Mouse (Mus musculus) gastrocnemius, postnatal 25 days (tissue): ENCODE data around the gene Asb8. TPM values are rescaled to one million over a fixed set of nuclear protein-coding genes. Genes with fewer than 3 reads are reported as not detected.

Source experiments
- DNase-seq: peaks from one replicate; pipeline ENCODE4 v3.0.0; 2022
- total RNA-seq, 2 experiments: library from RNA; stranded (reverse); gene quantifications; 1 replicate in 1 of 2; 2 replicates in 1 of 2; pipeline ENCODE4 v1.2.3; 2021

Asb8 gene
- total RNA-seq, 2 experiments from 2014 or later, result 102 to 145 TPM

DNA sequence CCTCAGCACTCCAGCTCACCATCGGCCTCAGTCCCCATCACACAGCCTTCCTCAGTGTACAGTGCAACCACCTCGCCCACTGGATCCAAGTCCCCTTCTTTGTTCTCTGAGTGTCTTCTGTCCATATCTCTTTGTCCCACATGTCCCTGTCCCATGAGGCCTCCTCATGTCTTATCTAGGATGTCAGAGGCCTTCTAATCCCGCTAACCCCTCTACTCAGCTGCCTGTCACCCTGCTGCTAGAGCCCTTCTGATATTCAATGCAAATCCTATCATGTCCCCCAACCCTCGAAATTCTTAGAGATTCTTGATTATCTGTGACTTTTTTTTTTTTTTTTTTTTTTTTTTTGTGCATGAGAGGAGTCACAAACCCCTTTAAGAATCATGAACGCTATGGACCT is 49.1 kb downstream of the Asb8 start:
- DNase-seq, result no peak

DNA sequence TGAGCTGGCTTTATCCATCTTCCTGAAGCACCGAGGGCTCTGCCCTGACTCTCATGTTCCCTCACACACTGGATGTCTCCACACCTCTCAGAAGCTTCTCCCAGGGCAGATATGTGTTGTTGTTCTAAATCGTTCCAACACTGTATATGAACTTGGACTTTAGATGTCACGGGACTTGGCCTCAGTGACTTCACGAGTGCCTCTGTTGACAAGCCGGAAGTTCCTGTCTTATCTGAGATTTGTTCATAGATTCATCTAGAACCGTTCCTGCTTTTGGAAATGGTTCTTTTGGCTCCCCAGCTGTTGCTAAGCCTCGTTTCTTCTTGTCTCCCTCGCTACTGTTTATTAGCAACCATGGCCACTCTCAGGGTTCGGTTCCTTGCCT is 49.7 kb downstream of the Asb8 start:
- no peak for DNase-seq

DNA sequence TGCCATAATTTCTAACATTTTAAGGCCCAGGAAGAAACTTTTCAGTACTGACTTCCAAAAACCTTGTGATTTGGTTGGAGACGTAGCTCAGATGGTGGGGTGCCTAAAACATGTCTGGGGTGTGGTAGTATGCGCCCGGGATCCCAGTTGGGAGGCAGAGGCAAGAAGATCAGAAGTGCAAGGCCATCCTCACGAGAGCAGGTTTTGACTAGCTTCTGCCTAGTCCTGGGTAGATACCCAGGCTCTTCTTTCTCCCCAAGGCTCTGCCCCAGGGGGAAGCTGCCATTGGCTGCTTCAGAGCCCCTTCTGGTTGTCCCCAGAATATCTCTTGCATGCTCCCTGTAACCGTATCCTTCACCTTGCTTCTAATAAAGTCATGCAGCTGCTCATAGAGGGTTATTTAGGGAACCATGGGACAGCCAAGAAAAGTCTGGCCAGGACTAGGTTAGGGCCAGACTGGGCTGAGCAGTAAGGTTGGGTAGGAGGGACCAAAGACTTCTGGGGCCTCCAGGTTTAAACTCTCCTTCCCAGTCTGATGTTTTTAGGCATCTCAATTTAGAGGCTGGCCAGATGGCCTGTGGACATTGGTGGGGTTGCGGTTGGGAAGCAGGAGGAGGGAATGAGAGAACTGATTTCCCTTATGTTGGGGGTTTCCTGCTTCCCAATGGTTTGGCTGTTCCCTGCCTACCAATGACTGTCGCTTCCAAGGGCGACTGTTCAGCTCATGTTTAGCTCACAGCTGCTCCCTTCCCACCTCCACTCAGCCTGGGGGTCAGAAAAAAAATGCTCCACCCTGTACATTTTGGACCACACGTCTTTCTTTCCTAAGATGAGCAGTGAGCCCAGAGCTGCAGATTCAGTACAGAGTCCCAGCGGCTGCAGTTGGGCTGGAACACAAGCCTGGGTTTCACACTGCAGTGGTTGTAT is 50.3 kb downstream of the Asb8 start:
- DNase-seq, result peak; percentile 78

DNA sequence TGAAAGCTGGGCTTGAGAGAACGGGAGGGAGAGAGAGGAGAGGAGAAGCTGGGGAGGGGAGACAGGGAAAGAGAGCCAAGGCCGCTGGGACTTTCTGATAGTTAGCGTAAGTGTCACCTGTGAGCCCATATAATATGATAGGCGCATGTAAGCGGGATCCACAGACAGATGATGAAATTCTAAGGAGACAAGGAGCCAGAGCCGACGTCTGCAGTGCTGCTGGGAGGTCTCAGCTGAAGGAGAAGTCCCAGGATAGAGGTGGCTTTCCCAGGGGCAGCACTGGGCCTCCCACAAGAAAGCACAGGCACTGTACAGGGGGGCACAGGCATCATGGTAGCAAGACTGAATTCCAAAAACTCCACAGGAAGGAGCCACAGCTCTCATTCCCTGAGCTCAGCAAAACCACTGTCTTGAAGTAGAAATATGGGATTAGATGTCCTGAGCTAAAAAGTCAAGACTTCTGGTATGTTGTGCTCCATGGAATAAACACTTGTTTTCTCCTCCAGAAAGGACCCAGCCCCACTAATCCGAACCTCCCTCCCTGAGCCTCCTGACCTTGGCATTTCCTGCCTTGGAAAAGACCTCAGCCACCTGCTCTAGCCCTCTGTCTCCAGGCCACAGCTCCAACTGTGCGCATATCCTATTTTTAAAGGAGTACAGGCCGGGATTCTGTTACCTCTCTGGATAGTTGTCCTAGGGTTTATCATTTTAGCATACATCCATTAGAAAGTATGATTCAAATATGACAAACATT is 51.1 kb downstream of the Asb8 start:
- peak; percentile 46 for DNase-seq

DNA sequence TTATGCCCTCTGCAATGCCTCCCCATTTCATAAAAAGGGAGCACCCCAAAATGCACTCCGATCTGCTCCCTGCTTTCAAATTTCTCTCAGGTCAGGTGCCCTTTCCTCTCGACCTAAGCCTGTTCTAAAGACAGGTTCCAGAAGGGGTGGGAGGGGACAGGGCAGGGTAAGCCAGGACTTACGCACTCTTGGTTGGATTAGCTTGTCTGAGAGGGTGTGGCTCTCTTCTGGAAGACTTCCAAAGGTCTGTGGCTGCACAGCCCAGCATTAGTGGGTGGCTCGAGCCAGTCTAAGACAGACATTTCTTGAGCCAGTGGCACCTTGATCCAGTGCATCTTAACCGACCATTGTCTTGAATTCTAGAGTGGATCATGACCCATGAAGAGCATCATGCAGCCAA is 53.6 kb downstream of the Asb8 start:
- DNase-seq, result peak; percentile 74

DNA sequence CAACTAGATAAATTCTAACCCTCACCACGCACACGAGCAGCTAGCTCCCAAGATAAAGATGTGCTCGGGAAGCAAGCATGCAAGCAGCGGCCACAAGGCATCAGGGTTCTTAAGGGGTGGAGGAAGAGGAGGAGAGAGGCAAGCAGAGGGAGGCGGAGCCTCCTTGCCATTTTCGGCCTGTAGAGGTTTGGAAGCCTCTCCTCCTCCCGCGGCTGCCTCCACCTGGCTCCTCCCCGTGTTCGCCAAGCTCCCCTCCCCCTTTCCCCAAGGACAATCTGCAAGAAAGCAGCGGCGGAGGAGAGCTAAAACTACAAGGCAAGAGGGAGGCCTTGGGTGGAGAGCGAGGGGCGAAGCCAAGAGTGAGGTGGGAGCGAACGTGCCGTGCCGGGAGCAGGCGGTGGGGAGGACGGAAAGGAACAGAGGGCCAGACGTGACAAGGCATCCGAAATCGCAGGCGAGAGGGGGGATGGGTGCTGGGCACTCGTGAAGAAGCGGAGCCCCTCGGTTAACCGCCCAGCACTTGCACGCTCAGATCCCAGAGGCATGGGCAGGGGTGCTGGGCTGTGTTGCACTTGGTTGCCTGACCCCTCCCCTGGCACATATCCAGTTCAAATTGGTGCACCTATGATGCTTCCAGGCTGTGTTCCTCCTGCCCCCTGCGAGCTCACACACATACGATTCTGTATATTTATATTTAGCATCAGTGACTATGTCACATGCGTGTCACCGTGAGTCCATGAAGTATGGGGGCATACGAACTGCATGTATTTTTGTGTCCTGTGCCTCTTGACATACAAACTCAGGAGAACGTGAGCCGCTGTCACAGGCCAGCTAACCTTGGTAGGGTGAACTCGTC is 56.9 kb downstream of the Asb8 start:
- peak; percentile 90 for DNase-seq

DNA sequence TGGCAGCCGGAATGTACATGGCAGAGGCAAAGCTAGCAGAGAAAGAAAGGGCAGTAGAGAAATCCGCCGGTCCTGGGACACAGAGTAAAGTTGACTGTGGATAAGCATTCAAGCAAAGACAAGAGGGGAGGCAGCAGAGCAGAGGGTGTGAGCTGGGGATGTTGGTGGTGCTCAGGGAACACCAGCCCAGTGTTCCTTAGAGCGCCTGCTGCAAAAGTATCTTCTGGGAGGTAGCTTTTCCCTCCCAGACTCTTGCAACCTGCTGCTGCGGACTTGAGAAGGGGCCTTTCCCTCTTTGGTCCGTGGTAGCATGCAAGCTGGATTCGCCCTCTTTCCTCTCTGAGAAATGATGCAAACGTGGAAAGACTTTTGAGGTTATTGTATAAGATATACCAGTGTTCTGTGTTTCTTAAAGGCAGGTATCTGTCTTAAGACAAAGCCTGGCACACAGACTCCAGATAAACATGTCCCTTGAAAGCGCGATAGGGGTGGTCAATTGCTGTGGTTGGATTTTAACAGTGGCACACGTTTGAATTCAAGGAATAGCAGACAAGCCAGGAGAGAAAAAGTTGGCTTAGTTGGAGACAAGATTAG is 57.6 kb downstream of the Asb8 start:
- DNase-seq, result no peak

DNA sequence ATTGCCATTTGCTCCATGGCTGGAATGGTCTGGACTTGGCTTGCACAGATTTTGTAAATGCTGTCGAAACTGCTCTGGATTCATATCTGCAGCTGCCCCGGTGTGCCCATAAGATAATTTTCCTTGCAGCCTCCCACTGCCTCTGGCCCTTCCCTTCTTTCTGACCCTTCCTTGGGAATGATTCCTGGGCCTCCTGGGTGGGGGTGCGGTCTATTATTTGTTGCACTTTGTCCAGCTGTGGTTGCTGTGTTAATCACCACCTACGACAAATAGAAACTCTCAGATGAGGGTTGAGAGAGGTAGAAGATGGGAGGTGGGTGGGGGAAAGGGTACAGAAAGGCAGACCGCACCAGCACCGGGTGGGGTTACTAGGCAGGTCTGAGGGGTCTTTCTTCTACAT is 58.2 kb downstream of the Asb8 start:
- no peak for DNase-seq

DNA sequence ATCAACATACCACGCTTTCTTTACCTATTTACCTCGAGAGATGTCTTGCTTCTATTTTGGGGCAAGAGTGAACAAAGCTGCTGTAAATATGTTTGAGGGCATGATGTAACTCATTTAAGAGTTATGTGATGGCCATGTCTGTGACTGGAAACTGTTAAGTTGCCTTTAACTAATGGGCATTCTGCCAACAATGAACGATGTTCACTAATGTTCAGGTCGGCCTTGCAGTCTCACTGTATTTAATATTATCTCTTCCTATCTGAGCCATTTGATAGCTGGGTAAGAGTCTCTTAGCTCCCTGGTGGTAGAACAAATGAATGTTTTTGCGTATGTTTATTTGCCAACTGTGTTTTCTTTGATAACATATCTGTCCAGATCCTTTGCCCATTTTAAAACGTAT is 58.9 kb downstream of the Asb8 start:
- DNase-seq, result no peak

DNA sequence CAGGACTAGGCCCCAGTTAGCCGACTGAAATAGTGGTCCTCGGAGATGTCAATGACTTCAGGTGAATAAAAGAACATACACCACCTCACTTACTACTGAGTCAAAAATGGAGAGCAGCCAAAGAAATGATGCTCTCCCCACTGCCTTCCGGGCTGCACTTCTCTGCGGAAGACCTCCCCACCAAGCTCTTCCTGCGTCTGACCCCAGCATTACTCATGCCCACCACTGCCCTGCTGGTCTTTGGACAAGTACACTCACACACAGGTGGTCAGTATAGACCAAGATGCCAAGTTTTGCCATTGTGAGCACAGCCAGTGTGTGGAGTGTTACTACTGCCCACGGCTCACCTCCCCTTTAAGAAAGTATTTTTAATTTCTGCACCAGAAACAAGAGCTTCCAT is 63.0 kb downstream of the Asb8 start:
- no peak for DNase-seq

DNA sequence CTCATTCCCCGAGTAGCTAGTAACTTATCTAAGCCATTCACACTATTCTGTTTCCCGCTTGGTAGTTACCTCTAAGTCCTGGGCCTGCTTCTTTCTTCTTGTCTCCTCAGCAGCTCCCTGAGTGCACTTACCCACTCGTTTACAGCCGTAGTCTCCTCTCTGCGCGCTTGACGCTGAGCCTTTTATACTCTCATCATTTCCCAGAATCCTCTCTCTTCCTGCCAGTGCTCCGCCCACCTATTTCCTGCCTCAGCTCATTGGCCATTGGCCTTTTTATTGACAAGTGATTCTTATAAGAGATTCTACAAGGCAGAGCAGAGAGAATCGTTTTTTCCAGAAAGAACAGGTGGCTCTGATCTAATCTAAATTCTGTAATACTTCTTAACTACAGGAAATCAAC is 66.9 kb downstream of the Asb8 start:
- no peak for DNase-seq

DNA sequence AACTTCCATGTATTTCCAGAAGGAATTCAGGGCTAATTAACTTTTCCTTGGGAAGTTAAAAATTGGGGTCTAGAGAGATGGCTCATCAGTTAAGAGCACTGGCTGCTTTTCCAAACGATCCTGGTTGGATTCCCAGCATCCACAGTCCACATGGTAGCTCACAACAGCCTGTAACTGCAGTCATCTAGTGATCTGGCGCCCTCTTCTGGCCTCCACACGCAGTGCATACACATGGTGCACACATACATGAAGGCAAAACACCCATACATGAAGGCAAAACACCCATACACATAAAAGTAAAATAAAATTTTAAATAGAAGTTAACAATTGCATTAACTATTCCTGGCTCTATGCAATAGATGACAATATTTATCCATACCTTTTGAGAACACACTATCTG is 68.5 kb downstream of the Asb8 start:
- no peak for DNase-seq

DNA sequence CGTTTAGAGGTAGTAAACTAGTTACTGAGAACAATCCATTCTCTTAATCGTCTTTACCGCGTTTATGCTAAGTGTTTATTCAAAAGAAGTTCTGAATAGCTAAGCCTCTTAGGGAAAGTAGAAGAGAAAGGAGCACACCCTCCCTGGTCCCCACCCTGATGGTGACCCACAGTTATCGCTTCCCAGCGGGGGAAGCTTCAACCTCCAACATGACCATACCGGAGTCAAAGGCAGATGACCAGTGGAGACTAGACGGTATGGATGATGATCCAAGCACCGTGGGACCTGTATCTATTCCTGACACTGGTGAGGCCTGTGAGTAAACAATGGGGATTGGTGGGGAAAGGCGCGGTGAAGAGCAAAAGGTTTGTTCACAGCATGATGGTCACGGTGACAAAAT is 70.5 kb downstream of the Asb8 start:
- DNase-seq, result no peak

DNA sequence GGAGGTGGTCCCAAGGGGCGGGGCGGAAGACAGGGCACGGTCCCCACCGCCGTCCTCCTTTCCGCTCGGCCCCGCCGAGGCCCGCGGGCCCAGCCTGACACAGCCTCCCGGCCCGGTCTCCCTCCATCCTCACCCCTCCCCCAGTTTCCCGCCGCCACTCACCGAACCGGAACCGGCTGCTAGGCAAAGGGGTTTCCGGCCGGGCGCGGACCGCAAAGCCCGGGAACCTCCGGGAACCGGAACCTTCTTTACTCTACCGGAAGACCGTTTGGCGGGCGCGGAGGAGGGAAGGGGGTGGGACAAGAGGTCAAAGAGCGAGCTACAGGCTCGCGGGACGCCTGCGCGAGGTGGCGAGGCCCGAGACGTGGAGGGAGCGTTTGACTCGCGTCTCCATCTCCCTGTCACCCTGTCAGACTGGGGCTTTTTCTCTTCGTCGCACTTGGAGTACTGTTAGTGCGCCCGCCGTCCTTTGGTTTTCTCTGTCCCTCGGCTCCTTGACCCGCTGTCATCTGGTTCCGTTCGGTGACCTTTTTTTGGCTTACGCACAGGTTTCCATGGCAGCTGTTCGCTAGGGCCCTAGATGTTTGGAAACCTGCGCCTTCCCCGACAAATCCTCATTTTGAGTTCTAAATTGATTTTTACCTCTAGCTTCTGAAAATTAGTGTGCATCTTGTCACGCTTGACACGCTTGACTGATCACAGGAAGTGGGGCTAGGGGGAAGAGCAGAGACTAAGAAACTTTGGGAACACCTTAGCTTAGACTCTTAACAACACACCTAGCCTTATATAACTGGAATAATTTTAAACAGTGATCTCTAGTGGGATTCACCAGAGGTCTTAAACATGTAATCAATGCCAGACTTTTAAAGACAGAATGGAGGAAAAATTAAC is 72.1 kb downstream of the Asb8 start, which contains the start of gene Senp1:
Gene Senp1 (minus strand): TSS at position 624 of the 891 bp plus-strand sequence.
- peak; percentile 90 for DNase-seq

DNA sequence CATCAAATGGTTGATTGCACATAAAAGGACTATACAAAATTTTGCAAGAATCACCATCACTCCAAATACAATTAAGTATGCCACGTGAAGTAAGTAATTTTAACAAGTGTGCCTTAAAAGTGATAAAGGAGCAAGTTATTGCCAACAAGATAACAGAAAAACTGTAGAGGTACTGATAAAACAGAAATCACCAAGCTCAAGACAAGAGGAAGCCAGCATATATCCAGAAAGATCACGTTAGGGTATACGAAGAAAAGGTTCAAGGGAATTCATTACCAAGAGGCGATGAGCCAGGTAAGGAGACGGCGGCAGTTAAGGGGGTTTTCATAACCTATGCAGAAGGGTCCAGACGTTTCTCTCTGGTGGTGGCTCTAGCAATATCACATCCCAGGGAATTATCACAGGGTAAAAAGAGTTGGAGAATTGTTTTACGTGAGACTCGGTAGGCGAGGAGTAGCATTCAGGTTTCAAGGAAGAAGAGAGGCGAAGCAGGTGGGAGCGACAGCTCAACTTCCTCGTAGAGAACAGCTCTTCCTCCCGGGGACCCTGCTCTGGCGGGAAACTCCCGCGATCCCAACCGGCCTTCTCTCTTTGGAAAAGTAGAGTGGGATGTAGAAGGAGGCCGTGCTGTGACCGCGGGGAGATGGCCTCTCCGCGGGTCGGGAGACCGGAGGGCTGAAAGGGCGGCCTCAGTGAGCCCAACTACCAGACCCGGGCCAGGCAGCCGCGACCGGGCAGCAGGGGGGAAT is 72.9 kb downstream of the Asb8 start, which contains the start of gene Pfkm:
Gene Pfkm (plus strand): TSS at position 218 of the 749 bp plus-strand sequence.
- no peak for DNase-seq

DNA sequence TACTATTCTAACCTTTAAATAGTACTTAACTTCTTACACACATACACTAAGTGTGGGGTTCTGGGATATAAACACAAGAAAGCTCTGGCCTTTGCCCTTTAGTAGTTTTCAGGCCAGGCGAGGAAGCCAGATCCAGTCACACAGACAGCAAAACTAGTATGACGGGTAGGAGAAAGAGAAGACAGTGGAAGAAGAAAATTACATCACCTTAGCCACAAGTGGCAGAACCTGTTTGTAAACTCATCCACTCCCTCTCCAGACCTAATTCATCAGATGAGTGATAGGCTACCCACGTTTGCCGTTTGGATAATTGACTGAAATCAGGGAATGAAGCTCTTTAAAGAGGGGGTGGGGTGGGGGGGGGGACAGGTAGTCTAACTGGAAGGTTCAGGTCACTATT is 73.6 kb downstream of the Asb8 start:
- DNase-seq, result no peak

DNA sequence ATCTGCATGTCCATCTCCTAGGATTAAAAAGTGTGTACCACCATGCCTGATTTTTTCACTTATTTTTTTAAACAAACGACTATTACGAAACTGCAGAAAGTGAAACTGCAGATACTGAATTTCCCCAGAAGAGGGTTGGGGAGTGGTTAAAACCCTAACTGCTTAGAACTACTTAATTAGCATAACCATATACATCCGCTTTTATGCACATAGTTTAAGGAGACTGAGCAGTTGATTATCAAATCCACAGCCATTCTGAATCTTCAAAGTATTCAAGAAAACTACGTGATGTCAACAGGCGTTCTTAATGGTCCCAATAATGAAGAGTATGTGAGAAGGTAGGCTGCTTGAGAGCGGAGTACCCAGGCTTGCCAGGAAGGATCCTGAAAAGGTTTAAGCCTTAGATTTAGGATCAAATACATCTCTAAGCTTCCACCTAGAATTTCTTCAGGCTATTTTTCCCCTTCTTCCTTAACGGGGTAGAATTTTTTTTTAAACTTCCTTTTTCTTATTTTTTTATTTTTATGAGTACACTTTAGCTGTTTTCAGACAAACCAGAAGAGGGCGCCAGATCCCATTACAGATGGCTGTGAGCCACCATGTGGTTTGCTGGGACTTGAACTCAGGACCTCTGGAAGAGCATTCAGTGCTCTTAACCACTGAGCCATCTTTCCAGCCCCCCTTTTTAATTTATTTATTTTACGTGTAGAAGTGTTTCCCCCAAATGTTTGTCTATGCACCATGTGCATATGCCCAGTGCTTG is 75.8 kb downstream of the Asb8 start:
- no peak for DNase-seq

DNA sequence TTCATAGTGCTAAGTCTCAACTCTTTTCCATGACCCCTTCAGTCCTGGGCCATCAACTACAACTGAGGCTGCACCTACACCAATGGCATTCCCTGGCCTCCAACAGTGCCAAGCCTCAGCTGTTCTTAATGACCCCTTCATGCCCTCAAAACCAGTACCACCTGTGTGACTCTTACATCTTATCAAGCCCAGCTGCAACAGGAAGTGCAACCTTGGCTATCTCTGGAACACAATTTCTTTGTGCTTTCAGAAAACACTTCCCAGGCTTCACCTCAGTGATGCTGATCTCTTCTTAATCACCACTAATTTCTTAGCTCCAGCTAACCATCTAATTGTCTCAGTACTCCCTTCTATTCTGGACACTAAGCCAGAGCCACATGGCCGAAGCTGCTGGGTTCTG is 76.5 kb downstream of the Asb8 start:
- DNase-seq, result no peak
